Mouse (Mus musculus): Measurements from ENCODE around the gene Mdm4. TPM values are rescaled to one million over a fixed set of nuclear protein-coding genes. Genes with fewer than 3 reads are reported as not detected.
"Not testable (repeated sequence)": the region's sequence is repeated elsewhere in the genome, so short reads cannot be mapped to it uniquely, and the experiment has no call there.

Gene Mdm4
- total RNA-seq, 2 experiments from 2014 or later = 19.7 to 27.7 TPM

DNA sequence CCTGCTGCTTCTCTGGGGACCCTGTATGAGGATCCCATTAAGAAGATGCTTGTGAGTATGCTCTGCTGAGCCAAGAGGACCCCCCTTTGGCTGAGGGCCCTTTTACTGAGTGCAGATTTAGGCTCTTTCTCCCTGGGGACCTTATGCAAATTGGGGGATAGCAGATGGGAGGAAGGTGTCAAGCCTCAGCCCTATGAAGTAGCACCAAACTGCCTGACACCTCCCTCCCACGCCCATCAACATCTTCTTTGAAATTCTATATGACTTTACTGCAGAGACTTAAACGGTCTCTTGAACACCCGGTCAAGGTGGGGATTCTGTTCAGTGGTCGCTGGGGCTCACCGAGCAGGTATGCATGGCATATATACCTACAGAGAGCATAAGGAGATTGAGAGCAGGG, 22.7 kb upstream of the Mdm4 start:
- no peak for DNase-seq

- no peak for DNase-seq
Measured at GRCm38 (mm10) chr1:133051829-133052228, 21.5 kb upstream of the Mdm4 start.

GRCm38 (mm10) chr1:133050001-133050431, 19.7 kb upstream of the Mdm4 start:
- DNase-seq = no peak

DNA sequence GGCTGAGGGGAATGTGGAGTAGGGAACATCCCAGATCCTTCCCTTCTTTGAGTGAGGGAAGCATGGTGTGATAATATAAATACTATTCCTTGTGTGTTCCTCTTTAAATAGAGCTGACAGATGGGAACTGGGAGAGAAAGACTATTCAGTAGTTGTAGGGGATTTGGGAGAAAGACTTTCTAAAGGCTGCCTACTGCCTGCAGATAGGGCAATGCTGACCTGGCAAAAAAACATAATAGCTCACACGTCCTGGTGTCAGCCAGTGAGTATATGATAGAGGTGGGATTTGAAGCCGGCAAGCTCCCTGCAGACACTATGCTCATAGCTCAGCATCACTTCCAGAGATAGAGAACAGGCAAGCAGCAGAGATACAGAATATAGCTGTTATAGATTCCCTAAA, 18.3 kb upstream of the Mdm4 start:
- DNase-seq = no peak

DNA sequence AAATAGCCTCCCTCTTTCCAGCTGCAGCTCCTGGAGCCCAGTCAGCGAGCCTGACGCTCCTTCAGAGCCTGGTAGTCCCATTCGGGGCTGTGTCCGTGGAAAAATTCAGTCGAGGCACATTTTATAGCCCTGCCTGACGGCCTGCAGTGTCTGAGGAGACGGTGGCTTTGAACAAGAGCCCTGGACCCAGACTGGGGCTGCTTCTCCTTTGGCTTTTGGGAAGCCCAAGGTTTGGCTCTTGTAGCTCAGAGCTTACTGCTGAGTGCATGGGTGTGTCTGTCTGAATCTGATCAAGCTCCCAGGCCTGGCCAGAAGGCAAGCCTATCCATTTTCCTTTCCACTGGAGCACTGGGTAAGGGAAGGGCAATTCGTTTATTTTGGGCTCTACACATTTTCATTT, 17.2 kb upstream of the Mdm4 start:
- DNase-seq = peak; percentile 33 to 48

DNA sequence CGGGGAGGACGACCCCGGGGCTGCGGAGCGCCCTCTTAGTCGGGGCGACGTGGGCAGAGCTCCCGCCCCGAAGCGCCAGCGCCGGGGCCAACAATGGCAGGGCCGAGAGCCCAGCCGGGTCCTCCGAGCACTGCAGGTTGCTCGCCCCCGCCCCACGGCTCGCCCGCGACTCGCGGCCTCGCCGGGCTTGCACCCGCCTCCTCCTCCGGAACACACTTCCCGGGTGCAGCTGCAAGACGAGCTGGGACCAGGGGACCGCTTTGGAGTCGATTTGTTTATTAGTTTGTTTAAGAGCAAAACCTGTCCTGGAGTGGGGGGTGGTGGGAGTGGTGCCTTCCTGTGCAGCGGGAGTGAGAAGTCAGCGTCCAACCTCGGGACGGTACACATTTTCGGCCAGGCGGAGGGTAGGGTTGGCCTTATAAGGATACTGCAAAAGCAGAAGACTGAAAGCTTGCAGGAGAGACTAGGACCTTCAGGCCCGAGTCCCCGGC, 16.1 kb upstream of the Mdm4 start:
- peak; percentile 41 to 67 for DNase-seq

DNA sequence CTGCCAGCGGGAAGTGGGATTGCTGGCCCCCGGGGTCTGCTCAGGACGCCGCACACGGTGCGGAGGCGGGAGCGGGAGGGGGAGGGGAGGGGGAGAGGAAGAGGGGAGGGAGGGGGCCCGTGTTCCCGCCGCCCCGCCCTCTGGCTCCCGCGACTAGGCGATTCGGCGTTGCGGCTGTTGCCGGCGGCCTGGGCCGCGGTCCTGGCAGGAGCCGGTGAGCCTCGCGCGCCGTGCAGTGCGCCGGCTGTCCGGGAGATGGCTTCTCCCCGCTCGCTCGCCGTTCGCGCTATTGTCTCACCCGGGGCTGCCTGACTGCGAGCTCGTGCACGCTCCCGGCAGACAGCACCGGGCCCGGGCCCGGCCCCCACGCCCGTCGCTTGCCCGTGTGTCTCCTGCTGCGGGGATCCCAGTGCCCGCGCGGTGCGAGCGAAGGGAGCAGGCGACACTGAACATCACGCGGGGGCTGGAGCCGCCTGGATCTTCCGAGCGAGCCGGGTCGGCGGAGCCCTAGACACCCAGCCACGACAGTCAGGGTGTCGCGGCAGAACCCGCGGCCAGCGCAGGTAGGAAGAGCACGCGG, 15.6 kb upstream of the Mdm4 start:
- peak; percentile 82 to 86 for DNase-seq

DNA sequence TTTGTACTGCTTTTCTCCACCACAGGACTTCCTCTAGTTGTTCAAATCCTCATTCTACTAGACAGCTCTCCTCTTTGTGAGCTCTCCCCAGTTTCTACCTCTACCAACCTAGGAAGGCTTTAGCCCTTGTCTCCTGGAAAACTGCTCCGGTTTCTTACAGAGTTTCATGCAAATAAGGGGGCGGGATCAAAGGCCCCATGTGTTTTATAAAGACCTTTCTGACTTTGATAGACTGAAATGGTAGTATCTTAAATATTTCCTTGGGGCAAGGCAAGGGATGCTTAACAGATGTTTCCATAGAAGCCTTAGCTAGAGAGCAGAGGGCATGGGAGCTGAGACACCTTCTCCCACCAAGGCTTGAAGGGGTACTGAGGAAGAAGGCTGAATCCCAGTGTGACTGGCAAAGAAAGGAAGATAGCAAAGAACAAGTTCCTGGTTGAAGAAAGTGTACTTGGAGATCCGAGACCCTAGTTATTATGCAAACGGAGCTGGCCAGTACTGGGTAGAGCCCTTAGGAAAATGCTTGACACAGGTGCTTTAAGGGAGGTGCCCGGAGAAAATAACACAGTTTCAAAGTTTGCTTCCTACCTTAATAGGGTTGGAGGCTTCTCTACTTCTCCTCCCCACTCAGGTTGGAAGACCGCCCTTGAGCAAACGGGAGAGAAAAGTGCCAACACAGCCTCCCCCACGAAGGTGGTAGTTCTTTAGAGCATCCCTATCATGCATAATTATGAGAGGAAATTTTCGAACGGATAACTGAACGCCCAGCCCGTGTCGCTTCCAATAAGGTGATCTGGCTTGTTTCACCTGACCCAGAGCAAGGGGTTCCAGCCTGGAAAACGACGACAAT, 14.9 kb upstream of the Mdm4 start, which contains the start of gene Pik3c2b:
Pik3c2b (plus strand) TSS at position 657 of the 850 bp plus-strand sequence.
- DNase-seq = no peak

DNA sequence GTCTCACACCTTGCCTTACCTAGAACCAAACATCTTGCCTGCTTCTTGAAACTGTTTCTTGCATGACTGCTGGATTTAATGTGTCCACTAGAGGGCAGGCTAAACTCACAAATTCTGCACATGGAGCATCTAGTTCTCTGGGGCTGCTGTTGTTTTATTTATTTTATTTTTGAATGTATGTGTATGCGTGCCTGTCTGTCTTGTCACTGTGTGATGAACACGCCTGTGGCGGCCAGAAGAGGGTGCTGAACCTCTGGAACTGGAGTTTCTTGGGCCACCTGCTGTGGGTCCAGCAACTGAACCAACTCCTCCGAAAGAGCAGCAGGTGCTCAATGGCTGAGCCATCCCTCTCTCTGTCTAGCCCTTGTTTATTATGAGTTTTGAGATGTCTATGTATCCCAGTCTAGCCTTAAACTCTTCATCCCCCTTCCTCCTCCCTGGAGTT, 9.2 kb upstream of the Mdm4 start:
- peak; percentile 61 to 79 for DNase-seq

DNA sequence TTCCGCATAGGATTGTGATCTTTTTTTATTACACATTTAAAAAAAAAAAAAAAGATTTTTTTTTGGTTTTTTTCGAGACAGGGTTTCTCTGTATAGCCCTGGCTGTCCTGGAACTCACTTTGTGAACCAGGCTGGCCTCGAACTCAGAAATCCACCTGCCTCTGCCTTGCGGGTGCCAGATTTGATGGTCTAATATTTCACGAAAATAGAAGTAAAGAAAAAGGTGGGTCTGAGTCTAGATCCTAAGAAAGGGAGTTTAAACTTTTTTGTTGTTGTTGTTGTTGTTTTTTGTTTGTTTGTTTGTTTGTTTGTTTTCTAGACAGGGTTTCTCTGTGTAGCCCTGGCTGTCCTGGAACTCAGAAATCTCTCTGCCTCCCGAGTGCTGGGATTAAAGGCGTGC, 4.3 kb upstream of the Mdm4 start:
- not testable (repeated sequence) for DNase-seq

DNA sequence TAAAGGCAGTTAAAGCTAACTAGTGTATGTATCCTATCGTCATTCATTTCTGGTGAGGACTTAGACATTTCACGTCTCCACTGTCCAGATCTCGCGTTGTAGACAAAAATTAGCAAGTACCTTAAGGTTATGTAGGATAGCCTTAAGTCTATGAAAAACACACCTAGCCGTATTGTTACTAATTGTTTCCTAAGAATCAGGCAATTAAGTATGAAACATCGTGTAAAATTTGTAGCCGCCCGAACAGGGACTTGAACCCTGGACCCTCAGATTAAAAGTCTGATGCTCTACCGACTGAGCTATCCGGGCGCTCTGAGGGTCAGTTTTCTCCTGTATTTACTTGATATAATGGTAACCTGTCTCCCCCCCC, 3.7 kb upstream of the Mdm4 start:
- DNase-seq = peak; percentile 67 to 76

GRCm38 (mm10) chr1:133033316-133034090, 3.1 kb upstream of the Mdm4 start:
- peak; percentile 81 to 86 for DNase-seq

- DNase-seq = no peak
Measured at GRCm38 (mm10) chr1:133032981-133033315, 2.6 kb upstream of the Mdm4 start.

DNA sequence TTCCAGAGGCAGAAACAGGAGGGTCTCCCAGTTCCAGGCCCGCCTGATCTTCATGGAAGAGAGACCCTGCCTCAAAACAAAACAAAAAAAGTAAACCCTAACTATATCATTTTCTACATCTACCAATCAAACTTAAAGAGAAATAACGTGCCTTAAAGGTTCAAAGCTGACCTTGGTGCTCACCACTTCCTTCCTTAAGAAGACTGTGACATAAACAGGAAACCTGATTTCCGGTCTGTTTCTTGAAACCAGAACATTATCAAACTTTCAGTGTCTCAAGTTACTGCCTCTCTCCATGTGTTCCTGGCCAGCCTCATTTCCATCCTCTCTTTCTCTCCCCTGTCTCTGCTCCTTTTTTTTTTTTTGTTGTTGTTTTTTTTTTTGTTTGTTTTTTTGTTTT, 617 bp downstream of the Mdm4 start:
- DNase-seq = no peak

GRCm38 (mm10) chr1:133027980-133028379, 2.4 kb downstream of the Mdm4 start:
- no peak for DNase-seq

DNA sequence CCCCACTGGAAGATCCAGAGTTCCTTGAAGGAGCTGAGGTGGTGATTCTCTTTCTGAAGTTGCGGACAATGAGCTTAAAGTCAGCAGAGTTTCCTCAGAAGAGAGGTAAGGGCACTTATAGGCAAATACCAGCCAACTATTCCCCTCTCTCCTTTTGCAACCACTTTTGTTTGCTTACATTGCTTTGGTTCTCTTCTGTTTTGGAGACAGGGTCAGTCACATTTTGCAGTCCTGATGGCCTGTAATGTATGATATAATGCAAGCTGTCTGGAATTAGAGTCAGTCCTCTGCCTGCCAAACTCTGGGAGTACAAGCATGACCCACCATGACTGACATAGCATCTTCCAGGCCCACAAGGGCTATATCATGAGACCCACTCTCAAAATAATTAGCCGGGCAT, 3.2 kb downstream of the Mdm4 start:
- DNase-seq = no peak

- peak in 1 of 2 experiments; percentile 32 for DNase-seq
Measured at GRCm38 (mm10) chr1:133025796-133026190, 4.6 kb downstream of the Mdm4 start.

GRCm38 (mm10) chr1:133025051-133025795, 5.1 kb downstream of the Mdm4 start:
- peak; percentile 89 to 93 for DNase-seq

DNA sequence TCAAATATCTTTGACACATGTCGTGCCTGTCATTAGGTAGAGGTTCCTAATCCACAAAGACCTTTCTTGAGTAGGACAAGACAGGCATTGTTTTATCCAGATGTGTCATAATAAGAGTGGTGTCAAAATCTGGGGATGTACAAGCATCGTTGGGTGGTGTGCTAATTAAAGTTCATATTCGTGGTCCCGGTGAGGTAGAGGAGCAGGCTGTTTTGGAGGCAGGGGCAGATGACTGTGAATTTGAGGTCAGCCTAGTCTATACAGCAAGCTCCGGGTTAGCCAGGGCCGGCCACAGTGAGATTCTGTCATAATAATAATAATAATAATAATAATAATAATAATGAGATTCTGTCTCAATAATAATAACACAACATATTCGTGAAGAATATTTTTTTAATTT, 5.9 kb downstream of the Mdm4 start:
- no peak for DNase-seq

DNA sequence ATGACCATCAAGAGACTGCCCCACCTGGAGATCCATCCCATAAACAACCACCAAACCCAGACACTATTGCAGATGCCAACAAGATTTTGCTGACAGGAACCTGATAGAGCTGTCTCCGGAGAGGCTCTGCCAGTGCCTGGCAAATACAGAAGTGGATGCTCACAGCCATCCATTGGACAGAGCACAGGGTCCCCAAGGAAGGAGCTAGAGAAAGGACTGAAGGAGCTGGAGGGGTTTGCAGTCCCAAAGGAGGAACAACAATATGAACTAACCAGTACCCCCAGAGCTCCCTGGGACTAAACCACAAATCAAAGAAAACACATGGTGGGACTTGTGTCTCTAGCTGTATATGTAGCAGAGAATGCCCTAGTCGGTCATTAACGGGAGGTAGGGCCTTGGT, 6.6 kb downstream of the Mdm4 start:
- not testable (repeated sequence) for DNase-seq

- DNase-seq = not testable (repeated sequence)
Measured at GRCm38 (mm10) chr1:133021971-133022370, 8.4 kb downstream of the Mdm4 start.

GRCm38 (mm10) chr1:133021391-133021790, 9.0 kb downstream of the Mdm4 start:
- no peak for DNase-seq
